Mouse (Mus musculus) forebrain, embryonic 15.5 days (tissue): Measurements from ENCODE around the gene Ppp6r3. TPM values are rescaled to one million over a fixed set of nuclear protein-coding genes. Genes with fewer than 3 reads are reported as not detected.
"Not testable (repeated sequence)": the region's sequence is repeated elsewhere in the genome, so short reads cannot be mapped to it uniquely, and the experiment has no call there.

Experiments
- ATAC-seq: fragments of 200-750 bp; cut with Nextera tagmentation; replicated peaks from 2 replicates; pipeline ENCODE4 v1.8.0; 2017; ENCODE audit warnings: mild to moderate bottlenecking, moderate TSS enrichment, moderate library complexity
- H3K27ac ChIP-seq: fragments of 300-500 bp; sonication (generic); replicated peaks from 2 replicates; pipeline ENCODE4 v1.5.1; 2015; ENCODE audit warnings: mild to moderate bottlenecking, inconsistent platforms
- H3K27me3 ChIP-seq: fragments of 300-500 bp; sonication (generic); 2 replicates; pipeline ENCODE4 v1.6.1; 2015; ENCODE audit warnings: inconsistent platforms
- H3K36me3 ChIP-seq: fragments of 300-500 bp; sonication (generic); 2 replicates; pipeline ENCODE4 v1.6.1; 2015; ENCODE audit warnings: mild to moderate bottlenecking, inconsistent platforms
- H3K4me1 ChIP-seq: fragments of 300-500 bp; sonication (generic); 2 replicates; pipeline ENCODE4 v1.6.1; 2015; ENCODE audit warnings: inconsistent platforms
- H3K4me2 ChIP-seq: fragments of 300-500 bp; sonication (generic); replicated peaks from 2 replicates; pipeline ENCODE4 v1.6.1; 2015; ENCODE audit warnings: mild to moderate bottlenecking, inconsistent platforms
- H3K4me3 ChIP-seq: fragments of 300-500 bp; sonication (generic); 2 replicates; pipeline ENCODE4 v1.5.1; 2015; ENCODE audit warnings: mild to moderate bottlenecking, inconsistent platforms
- H3K9ac ChIP-seq: fragments of 300-500 bp; sonication (generic); replicated peaks from 2 replicates; pipeline ENCODE4 v1.6.1; 2015; ENCODE audit warnings: mild to moderate bottlenecking, inconsistent platforms
- H3K9me3 ChIP-seq: fragments of 300-500 bp; sonication (generic); 2 replicates; pipeline ENCODE4 v1.6.1; 2016; ENCODE audit warnings: inconsistent platforms
- WGBS: fragments of 180-500 bp; shearing (Covaris S2); methylation state at CpG from one replicate; pipeline ENCODE4 v1.1.7; 2015; ENCODE audit warnings: mixed read lengths; 5-methylcytosine and 5-hydroxymethylcytosine counted together
- polyA plus RNA-seq: library from polyadenylated mRNA; unstranded; fragments of >200 nt; fragmentation: Nextera tagmentation; extraction: Ambion mirVana; gene quantifications from 2 replicates; pipeline ENCODE4 v1.2.1, GENCODE M21; 2015

Ppp6r3 gene
- polyA plus RNA-seq, 1 experiment from 2014 or later, result 62.5 TPM

- Histone ChIP-seq H3K36me3 (peaks cover 10% of the 10 kb centered on the region; the same call in 1 of the 2 replicates), H3K9ac (no peak overlapping the region), H3K27ac (no peak overlapping the region), H3K4me2 (no peak overlapping the region), H3K4me1 (peaks cover 5% of the 10 kb centered on the region; the same call in 1 of the 2 replicates), H3K27me3 (no peaks in the 10 kb centered on the region), H3K4me3 (no peak overlapping the region), H3K9me3 (no peaks in the 10 kb centered on the region)
- WGBS, result 95% methylated on average over 2 of the region's 2 CpGs
- no peak for ATAC-seq
Observed at GRCm38 (mm10) chr19:3540254-3540653, 35.3 kb downstream of the Ppp6r3 start.

GRCm38 (mm10) chr19:3539456-3539855 is 36.1 kb downstream of the Ppp6r3 start:
- no peak overlapping the region for H3K4me2 ChIP-seq
- no peaks in the 10 kb centered on the region for H3K9me3 ChIP-seq
- no peak overlapping the region for H3K27ac ChIP-seq
- no peaks in the 10 kb centered on the region for H3K27me3 ChIP-seq
- H3K36me3 ChIP-seq, result peaks cover 10% of the 10 kb centered on the region; the same call in 1 of the 2 replicates
- H3K4me3 ChIP-seq, result no peak overlapping the region
- no peak for ATAC-seq
- 93% methylated on average over 5 of the region's 5 CpGs for WGBS
- H3K4me1 ChIP-seq, result no peaks in the 10 kb centered on the region; the same call in 1 of the 2 replicates
- H3K9ac ChIP-seq, result no peak overlapping the region

- Histone ChIP-seq H3K27ac (no peak overlapping the region), H3K4me3 (no peak overlapping the region), H3K4me1 (no peaks in the 10 kb centered on the region), H3K9ac (no peak overlapping the region), H3K36me3 (peaks cover 10% of the 10 kb centered on the region; the same call in 1 of the 2 replicates), H3K4me2 (no peak overlapping the region), H3K27me3 (no peaks in the 10 kb centered on the region), H3K9me3 (no peaks in the 10 kb centered on the region)
- 93% methylated on average over 6 of the region's 6 CpGs for WGBS
- no peak for ATAC-seq
Observed at GRCm38 (mm10) chr19:3537658-3538057, 37.9 kb downstream of the Ppp6r3 start.

GRCm38 (mm10) chr19:3534945-3535344 is 40.6 kb downstream of the Ppp6r3 start:
- Histone ChIP-seq H3K4me3 (no peak overlapping the region), H3K36me3 (0 out of 2 replicates have a peak, but pooled peaks cover 2% of the 10 kb centered on the region), H3K27ac (no peak overlapping the region), H3K4me1 (no peaks in the 10 kb centered on the region), H3K9ac (no peak overlapping the region), H3K4me2 (no peak overlapping the region), H3K27me3 (no peaks in the 10 kb centered on the region), H3K9me3 (no peaks in the 10 kb centered on the region)
- 89% methylated on average over 3 of the region's 3 CpGs for WGBS
- no peak for ATAC-seq

- not testable (repeated sequence) for H3K4me3 ChIP-seq, H3K4me2 ChIP-seq, H3K27me3 ChIP-seq, H3K9ac ChIP-seq, H3K36me3 ChIP-seq, H3K27ac ChIP-seq, H3K4me1 ChIP-seq, ATAC-seq, H3K9me3 ChIP-seq
- WGBS, result 90% methylated on average over 12 of the region's 12 CpGs
Observed at GRCm38 (mm10) chr19:3533266-3533966, 42.1 kb downstream of the Ppp6r3 start.

- Histone ChIP-seq H3K27ac (no peak overlapping the region), H3K36me3 (0 out of 2 replicates have a peak, but pooled peaks cover 1% of the 10 kb centered on the region), H3K4me1 (no peaks in the 10 kb centered on the region), H3K27me3 (no peaks in the 10 kb centered on the region), H3K9me3 (no peaks in the 10 kb centered on the region), H3K4me3 (no peak overlapping the region), H3K9ac (no peak overlapping the region), H3K4me2 (no peak overlapping the region)
- ATAC-seq, result no peak
- WGBS, result 94% methylated on average over 14 of the region's 14 CpGs
Observed at GRCm38 (mm10) chr19:3532717-3533260, 42.8 kb downstream of the Ppp6r3 start.

GRCm38 (mm10) chr19:3529781-3530180 is 45.8 kb downstream of the Ppp6r3 start:
- no peak overlapping the region for H3K9ac ChIP-seq
- H3K27ac ChIP-seq, result no peak overlapping the region
- H3K4me3 ChIP-seq, result no peak overlapping the region
- H3K36me3 ChIP-seq, result peaks cover 16% of the 10 kb centered on the region
- no peaks in the 10 kb centered on the region for H3K27me3 ChIP-seq
- H3K4me2 ChIP-seq, result no peak overlapping the region
- no peak for ATAC-seq
- H3K4me1 ChIP-seq, result no peaks in the 10 kb centered on the region
- WGBS, result 93% methylated on average over 3 of the region's 3 CpGs
- H3K9me3 ChIP-seq, result no peaks in the 10 kb centered on the region

GRCm38 (mm10) chr19:3528646-3529045 is 46.9 kb downstream of the Ppp6r3 start:
- Histone ChIP-seq H3K9ac (no peak overlapping the region), H3K27me3 (no peaks in the 10 kb centered on the region), H3K4me2 (no peak overlapping the region), H3K4me3 (no peak overlapping the region), H3K4me1 (no peaks in the 10 kb centered on the region), H3K27ac (no peak overlapping the region), H3K36me3 (peaks cover 21% of the 10 kb centered on the region), H3K9me3 (no peaks in the 10 kb centered on the region)
- no peak for ATAC-seq
- WGBS, result 93% methylated on average over 4 of the region's 4 CpGs

- Histone ChIP-seq H3K27ac (no peak overlapping the region), H3K27me3 (no peaks in the 10 kb centered on the region), H3K36me3 (peaks cover 21% of the 10 kb centered on the region), H3K4me1 (no peaks in the 10 kb centered on the region), H3K9me3 (no peaks in the 10 kb centered on the region), H3K9ac (no peak overlapping the region), H3K4me3 (no peak overlapping the region), H3K4me2 (no peak overlapping the region)
- 97% methylated on average over 4 of the region's 4 CpGs for WGBS
- ATAC-seq, result no peak
Observed at GRCm38 (mm10) chr19:3527531-3527930, 48.0 kb downstream of the Ppp6r3 start.

- H3K27ac ChIP-seq, result no peak overlapping the region
- no peak overlapping the region for H3K4me3 ChIP-seq
- no peaks in the 10 kb centered on the region for H3K27me3 ChIP-seq
- H3K9me3 ChIP-seq, result no peaks in the 10 kb centered on the region
- 89% methylated on average over 4 of the region's 4 CpGs for WGBS
- no peaks in the 10 kb centered on the region for H3K4me1 ChIP-seq
- ATAC-seq, result no peak
- no peak overlapping the region for H3K9ac ChIP-seq
- peaks cover 54% of the 10 kb centered on the region for H3K36me3 ChIP-seq
- no peak overlapping the region for H3K4me2 ChIP-seq
Observed at GRCm38 (mm10) chr19:3519471-3520169, 55.9 kb downstream of the Ppp6r3 start.

- Histone ChIP-seq H3K4me1 (no peaks in the 10 kb centered on the region), H3K9me3 (no peaks in the 10 kb centered on the region), H3K4me3 (no peak overlapping the region), H3K27ac (no peak overlapping the region), H3K36me3 (peaks cover 65% of the 10 kb centered on the region), H3K9ac (no peak overlapping the region), H3K27me3 (no peaks in the 10 kb centered on the region), H3K4me2 (no peak overlapping the region)
- ATAC-seq, result no peak
- 92% methylated on average over 3 of the region's 3 CpGs for WGBS
Observed at GRCm38 (mm10) chr19:3497216-3497615, 78.3 kb downstream of the Ppp6r3 start.

GRCm38 (mm10) chr19:3489826-3490225 is 85.7 kb downstream of the Ppp6r3 start:
- no peak overlapping the region for H3K4me3 ChIP-seq
- no peak overlapping the region for H3K9ac ChIP-seq
- no peak overlapping the region for H3K27ac ChIP-seq
- H3K9me3 ChIP-seq, result no peaks in the 10 kb centered on the region
- no peak for ATAC-seq
- no peak overlapping the region for H3K4me2 ChIP-seq
- H3K4me1 ChIP-seq, result no peaks in the 10 kb centered on the region
- H3K36me3 ChIP-seq, result peaks cover 87% of the 10 kb centered on the region
- WGBS, result 95% methylated on average over 4 of the region's 4 CpGs
- no peaks in the 10 kb centered on the region for H3K27me3 ChIP-seq
